Mouse (Mus musculus) liver, adult 2 months (tissue): ENCODE data around the gene Pcgf5. TPM values are rescaled to one million over a fixed set of nuclear protein-coding genes. Genes with fewer than 3 reads are reported as not detected.

Source experiments
- DNase-seq: peaks from one replicate; pipeline ENCODE4 v3.0.0-alpha.2; 2011; ENCODE audit warnings: low read depth, low spot score; ENCODE audit errors: extremely low read depth
- H3K27ac ChIP-seq: fragments of 200-500 bp; replicated peaks from 2 replicates; pipeline ENCODE4 v1.5.1; 2012; ENCODE audit warnings: low read depth, mild to moderate bottlenecking, control low read depth, inconsistent platforms, low read length; ENCODE audit not compliant: insufficient read depth
- H3K27me3 ChIP-seq: fragments of 200-500 bp; 2 replicates; pipeline ENCODE4 v1.6.1; 2012; ENCODE audit warnings: mild to moderate bottlenecking, moderate library complexity, low read length, inconsistent platforms; ENCODE audit not compliant: control insufficient read depth, insufficient read depth
- H3K36me3 ChIP-seq: fragments of 200-500 bp; 2 replicates; pipeline ENCODE4 v1.6.1; 2012; ENCODE audit warnings: low read length, inconsistent platforms; ENCODE audit not compliant: control insufficient read depth, insufficient read depth
- H3K4me1 ChIP-seq: fragments of 200-500 bp; 2 replicates; pipeline ENCODE4 v1.6.1; 2011; ENCODE audit warnings: low read length; ENCODE audit not compliant: control insufficient read depth, insufficient read depth
- H3K4me3 ChIP-seq: fragments of 200-500 bp; 2 replicates; pipeline ENCODE4 v1.5.1; 2011; ENCODE audit warnings: low read depth, mild to moderate bottlenecking, control low read depth, low read length, moderate library complexity; ENCODE audit not compliant: insufficient read depth
- H3K79me2 ChIP-seq: fragments of 200-500 bp; 2 replicates; pipeline ENCODE4 v1.6.1; 2012; ENCODE audit warnings: inconsistent platforms, mild to moderate bottlenecking, low read length, moderate library complexity; ENCODE audit not compliant: control insufficient read depth, insufficient read depth
- H3K9ac ChIP-seq: fragments of 200-500 bp; 2 replicates; pipeline ENCODE4 v1.6.1; 2012; ENCODE audit warnings: low read depth, mild to moderate bottlenecking, control low read depth, inconsistent platforms, low read length
- CTCF ChIP-seq: fragments of 200-500 bp; IDR thresholded peaks from 2 replicates; pipeline ENCODE4 v1.5.1; 2011; ENCODE audit warnings: low read depth, low read length, control low read depth
- POLR2A ChIP-seq: fragments of 200-500 bp; IDR thresholded peaks from 2 replicates; pipeline ENCODE4 v1.6.1; 2011; ENCODE audit warnings: low read length, control low read depth; ENCODE audit not compliant: insufficient read depth; ENCODE audit errors: extremely low read depth
- WGBS: fragments of 180-500 bp; shearing (Covaris S2); methylation state at CpG from one replicate; pipeline ENCODE4 v1.1.7; 2018; 5-methylcytosine and 5-hydroxymethylcytosine counted together
- polyA plus RNA-seq: library from polyadenylated mRNA; depleted of rRNA; stranded (reverse); fragments of >200 nt; gene quantifications from 2 replicates; pipeline ENCODE4 v1.2.3, GENCODE M21; 2012
- total RNA-seq: library from RNA; depleted of rRNA; stranded (reverse); fragments of >200 nt; gene quantifications from 2 replicates; pipeline ENCODE4 v1.2.3, GENCODE M21; 2014

Gene Pcgf5
- total and polyA plus RNA-seq, 2 experiments = 3.9 to 14.2 TPM

GRCm38 (mm10) chr19:36427195-36427876 lies 79.2 kb downstream of the Pcgf5 start:
- TF ChIP-seq POLR2A = no peak
- TF ChIP-seq CTCF = no peak
- H3K79me2 ChIP-seq = no peaks in the 10 kb centered on the region; the same call in 1 of the 2 replicates
- H3K4me1 ChIP-seq = no peaks in the 10 kb centered on the region
- no peak for DNase-seq
- H3K9ac ChIP-seq = no peak overlapping the region
- 97% methylated on average over 7 of the region's 7 CpGs for WGBS
- H3K36me3 ChIP-seq = no peaks in the 10 kb centered on the region
- no peak overlapping the region for H3K4me3 ChIP-seq
- no peak overlapping the region for H3K27ac ChIP-seq
- H3K27me3 ChIP-seq = no peaks in the 10 kb centered on the region

DNA sequence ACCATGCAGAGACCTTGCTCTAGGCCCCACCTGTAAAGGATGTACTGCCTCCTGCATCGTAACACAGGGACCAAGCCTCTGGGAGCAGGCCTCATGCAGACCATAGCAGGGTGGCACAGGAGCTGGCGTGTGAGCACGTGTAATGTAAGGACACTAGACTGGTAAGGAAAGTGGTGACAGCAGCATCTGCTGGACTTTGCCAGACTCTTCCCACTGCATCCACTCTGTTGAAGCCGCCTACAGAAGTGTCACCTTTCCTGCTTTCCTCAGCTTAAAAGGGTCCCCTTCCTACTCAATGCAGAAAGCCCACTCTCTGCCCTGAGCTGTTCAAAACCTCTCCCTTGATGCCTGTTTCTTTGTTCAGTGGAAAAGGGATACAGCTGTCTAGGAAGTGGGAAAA lies 80.0 kb downstream of the Pcgf5 start:
- H3K4me1 ChIP-seq = no peaks in the 10 kb centered on the region
- H3K27ac ChIP-seq = no peak overlapping the region
- H3K79me2 ChIP-seq = no peaks in the 10 kb centered on the region; the same call in 1 of the 2 replicates
- DNase-seq = no peak
- no peak for TF ChIP-seq CTCF
- no peak for TF ChIP-seq POLR2A
- H3K27me3 ChIP-seq = no peaks in the 10 kb centered on the region
- H3K9ac ChIP-seq = no peak overlapping the region
- 96% methylated on average over 4 of the region's 4 CpGs for WGBS
- no peaks in the 10 kb centered on the region for H3K36me3 ChIP-seq
- H3K4me3 ChIP-seq = no peak overlapping the region

- TF ChIP-seq CTCF = no peak
- TF ChIP-seq POLR2A = no peak
- H3K4me1 ChIP-seq = no peaks in the 10 kb centered on the region
- 97% methylated on average over 1 of the region's 1 CpGs for WGBS
- H3K36me3 ChIP-seq = no peaks in the 10 kb centered on the region
- H3K4me3 ChIP-seq = no peak overlapping the region
- no peak for DNase-seq
- no peaks in the 10 kb centered on the region for H3K27me3 ChIP-seq
- H3K9ac ChIP-seq = no peak overlapping the region
- no peak overlapping the region for H3K27ac ChIP-seq
- H3K79me2 ChIP-seq = no peaks in the 10 kb centered on the region; the same call in 1 of the 2 replicates
Observed at GRCm38 (mm10) chr19:36429354-36429753, 81.2 kb downstream of the Pcgf5 start.

DNA sequence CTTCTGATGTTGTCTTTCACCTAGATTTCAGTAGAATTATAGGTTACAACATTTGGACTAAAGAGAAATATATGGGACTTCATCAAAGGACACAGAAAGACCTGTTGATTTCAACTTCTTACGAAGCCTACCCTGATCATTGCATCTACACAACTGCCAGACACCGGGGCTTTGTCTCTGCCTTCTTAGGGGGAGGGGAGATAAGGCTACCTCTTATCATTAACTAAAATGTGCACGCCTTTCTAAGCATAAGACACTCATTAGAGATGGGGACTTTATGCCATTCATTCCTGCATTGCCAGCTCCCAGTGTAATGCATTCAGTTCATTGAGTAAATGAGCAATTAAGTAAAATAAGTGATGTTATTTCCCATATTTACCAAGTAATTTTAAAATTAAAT lies 85.1 kb downstream of the Pcgf5 start:
- peaks cover 6% of the 10 kb centered on the region for H3K36me3 ChIP-seq
- no peaks in the 10 kb centered on the region for H3K4me1 ChIP-seq
- no peak overlapping the region for H3K27ac ChIP-seq
- no peak for DNase-seq
- no peak overlapping the region for H3K4me3 ChIP-seq
- WGBS = 87% methylated on average over 3 of the region's 3 CpGs
- no peak overlapping the region for H3K9ac ChIP-seq
- no peaks in the 10 kb centered on the region; the same call in 1 of the 2 replicates for H3K79me2 ChIP-seq
- no peaks in the 10 kb centered on the region for H3K27me3 ChIP-seq
- TF ChIP-seq POLR2A (no peak), CTCF (no peak)

DNA sequence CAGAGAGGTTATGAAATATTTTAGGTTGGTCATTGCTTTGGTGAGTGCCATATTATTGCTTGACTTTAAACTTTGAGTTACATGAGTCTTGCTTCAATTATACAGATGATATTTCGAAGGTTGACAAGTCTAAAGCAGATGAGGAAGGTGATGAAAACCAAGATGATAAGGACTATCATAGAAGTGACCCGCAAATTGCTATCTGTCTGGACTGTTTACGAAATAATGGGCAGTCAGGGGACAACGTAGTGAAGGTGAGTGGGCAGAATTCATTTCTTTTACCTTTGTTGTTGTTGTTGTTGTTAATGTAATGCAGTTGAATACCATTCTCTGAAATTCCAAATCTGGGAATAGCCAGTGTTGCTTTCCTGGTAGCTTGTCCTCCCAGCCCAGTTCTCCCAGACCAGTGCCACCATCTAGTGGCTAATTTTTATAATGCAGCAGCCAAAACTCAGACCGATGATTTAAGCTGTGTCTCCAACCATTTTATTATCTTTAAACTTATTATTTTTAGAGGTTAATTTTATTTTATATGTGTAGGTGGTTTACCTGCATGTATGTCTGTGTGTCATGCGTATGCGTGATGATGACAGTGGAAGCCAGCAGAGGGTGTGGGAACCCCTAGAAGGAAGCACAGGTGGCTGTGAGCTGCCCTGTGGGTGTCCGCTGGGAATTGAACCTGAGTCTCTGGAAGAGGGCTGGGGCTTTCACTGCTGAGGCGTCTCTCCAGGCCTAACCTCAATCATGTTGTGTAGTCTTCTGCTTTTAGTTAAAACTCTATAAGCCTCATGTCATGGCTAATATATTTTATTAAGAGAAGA lies 92.0 kb downstream of the Pcgf5 start:
- Histone ChIP-seq H3K9ac (no peak overlapping the region), H3K79me2 (no peaks in the 10 kb centered on the region; the same call in 1 of the 2 replicates), H3K36me3 (peaks cover 17% of the 10 kb centered on the region), H3K27ac (no peak overlapping the region), H3K4me3 (no peak overlapping the region), H3K4me1 (no peaks in the 10 kb centered on the region), H3K27me3 (no peaks in the 10 kb centered on the region)
- no peak for TF ChIP-seq POLR2A
- TF ChIP-seq CTCF = peak; percentile 60; the same call in 1 of the 2 replicates
- DNase-seq = peak; percentile 29
- WGBS = 63% methylated on average over 9 of the region's 9 CpGs
